Mouse (Mus musculus) hindbrain, embryonic 13.5 days (tissue): Measurements from ENCODE around the gene Tmem80. TPM values are rescaled to one million over a fixed set of nuclear protein-coding genes. Genes with fewer than 3 reads are reported as not detected.

Source experiments
- ATAC-seq: fragments of 200-750 bp; cut with Nextera tagmentation; 2 replicates; pipeline ENCODE4 v1.8.0; 2017; ENCODE audit warnings: moderate TSS enrichment; ENCODE audit not compliant: low FRiP score
- H3K27ac ChIP-seq: fragments of 300-500 bp; sonication (generic); 2 replicates; pipeline ENCODE4 v1.5.1; 2015; ENCODE audit warnings: inconsistent platforms, mild to moderate bottlenecking, moderate library complexity
- H3K27me3 ChIP-seq: fragments of 300-500 bp; sonication (generic); 2 replicates; pipeline ENCODE4 v1.6.1; 2015; ENCODE audit warnings: mild to moderate bottlenecking, inconsistent platforms
- H3K36me3 ChIP-seq: fragments of 300-500 bp; sonication (generic); 2 replicates; pipeline ENCODE4 v1.6.1; 2015; ENCODE audit warnings: mild to moderate bottlenecking, inconsistent platforms
- H3K4me1 ChIP-seq: fragments of 300-500 bp; sonication (generic); replicated peaks from 2 replicates; pipeline ENCODE4 v1.6.1; 2015; ENCODE audit warnings: inconsistent platforms
- H3K4me2 ChIP-seq: fragments of 300-500 bp; sonication (generic); 2 replicates; pipeline ENCODE4 v1.6.1; 2015; ENCODE audit warnings: inconsistent platforms, mild to moderate bottlenecking, moderate library complexity
- H3K4me3 ChIP-seq: fragments of 300-500 bp; sonication (generic); 2 replicates; pipeline ENCODE4 v1.5.1; 2015; ENCODE audit warnings: mild to moderate bottlenecking, inconsistent platforms
- H3K9ac ChIP-seq: fragments of 300-500 bp; sonication (generic); 2 replicates; pipeline ENCODE4 v1.6.1; 2015; ENCODE audit warnings: mild to moderate bottlenecking, inconsistent platforms
- H3K9me3 ChIP-seq: fragments of 300-500 bp; sonication (generic); 2 replicates; pipeline ENCODE4 v1.6.1; 2016; ENCODE audit warnings: inconsistent platforms
- WGBS: fragments of 180-500 bp; shearing (Covaris S2); methylation state at CpG from one replicate; pipeline ENCODE4 v1.1.7; 2015; 5-methylcytosine and 5-hydroxymethylcytosine counted together
- polyA plus RNA-seq: library from polyadenylated mRNA; unstranded; fragments of >200 nt; fragmentation: Nextera tagmentation; extraction: Ambion mirVana; gene quantifications from 2 replicates; pipeline ENCODE4 v1.2.1, GENCODE M21; 2015

Gene Tmem80
- polyA plus RNA-seq, 1 experiment from 2014 or later = 67.7 TPM

GRCm38 (mm10) chr7:141330706-141331105 is 3.2 kb downstream of the Tmem80 start:
- H3K36me3 ChIP-seq = peaks cover 30% of the 10 kb centered on the region
- no peak for ATAC-seq

GRCm38 (mm10) chr7:141331990-141332389 is 4.5 kb downstream of the Tmem80 start:
- Histone ChIP-seq H3K4me1 (peaks cover 13% of the 10 kb centered on the region), H3K36me3 (peaks cover 38% of the 10 kb centered on the region), H3K27ac (no peak overlapping the region), H3K4me2 (no peak overlapping the region), H3K9me3 (no peaks in the 10 kb centered on the region), H3K27me3 (no peaks in the 10 kb centered on the region), H3K4me3 (no peak overlapping the region), H3K9ac (no peak overlapping the region)
- WGBS = 85% methylated on average over 6 of the region's 6 CpGs
- no peak for ATAC-seq

More at GRCm38 (mm10) chr7:141330706-141331105, 3.2 kb downstream of the Tmem80 start:
- no peaks in the 10 kb centered on the region for H3K9me3 ChIP-seq
- no peak overlapping the region for H3K4me3 ChIP-seq
- H3K27ac ChIP-seq = no peak overlapping the region
- H3K27me3 ChIP-seq = no peaks in the 10 kb centered on the region
- peaks cover 25% of the 10 kb centered on the region for H3K4me1 ChIP-seq
- H3K4me2 ChIP-seq = no peak overlapping the region
- H3K9ac ChIP-seq = no peak overlapping the region; the same call in 1 of the 2 replicates

DNA sequence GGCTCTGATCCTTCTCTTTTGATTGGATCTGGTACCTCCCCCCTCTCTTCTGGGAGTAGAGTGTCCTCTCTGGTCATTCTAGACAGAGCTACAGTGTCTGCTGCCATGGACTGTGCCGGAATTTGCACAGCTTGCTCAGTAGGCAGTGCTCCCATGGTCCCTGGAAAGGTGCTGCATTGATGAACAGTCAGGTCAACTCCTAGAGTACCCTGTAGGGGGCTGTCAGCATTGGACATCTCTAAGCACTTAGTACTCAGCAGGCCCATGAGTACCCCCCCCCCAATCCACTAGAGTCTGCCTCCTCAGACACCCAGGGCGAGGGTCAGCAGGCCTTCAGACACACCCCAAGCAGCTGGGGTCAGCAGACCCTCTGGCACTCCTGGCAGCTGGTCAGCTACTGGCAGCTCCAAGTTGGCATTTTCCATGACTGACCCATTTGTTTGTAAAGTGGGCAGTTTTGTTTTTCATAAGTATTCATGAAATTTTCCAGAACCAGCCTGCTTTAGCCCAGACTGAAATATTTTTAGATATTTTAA is 7.6 kb downstream of the Tmem80 start:
- H3K4me1 ChIP-seq = peaks cover 10% of the 10 kb centered on the region
- H3K36me3 ChIP-seq = peaks cover 38% of the 10 kb centered on the region
- no peak overlapping the region for H3K9ac ChIP-seq
- no peak for ATAC-seq
- H3K9me3 ChIP-seq = no peaks in the 10 kb centered on the region
- no peak overlapping the region for H3K4me2 ChIP-seq
- no peak overlapping the region for H3K27ac ChIP-seq
- 74% methylated on average over 2 of the region's 2 CpGs for WGBS
- peaks cover 27% of the 10 kb centered on the region for H3K27me3 ChIP-seq
- H3K4me3 ChIP-seq = no peak overlapping the region

GRCm38 (mm10) chr7:141335682-141336081 is 8.1 kb downstream of the Tmem80 start:
- Histone ChIP-seq H3K27me3 (peaks cover 30% of the 10 kb centered on the region), H3K36me3 (peaks cover 38% of the 10 kb centered on the region), H3K4me1 (peaks cover 10% of the 10 kb centered on the region), H3K9ac (no peak overlapping the region), H3K4me3 (no peak overlapping the region), H3K9me3 (no peaks in the 10 kb centered on the region), H3K27ac (no peak overlapping the region), H3K4me2 (no peak overlapping the region)
- no peak for ATAC-seq
- whole genome bisulfite sequencing = 95% methylated on average over 4 of the region's 4 CpGs

GRCm38 (mm10) chr7:141336296-141336695 is 8.8 kb downstream of the Tmem80 start:
- 88% methylated on average over 3 of the region's 3 CpGs for WGBS
- ATAC-seq = no peak
- Histone ChIP-seq H3K4me2 (no peak overlapping the region), H3K4me3 (no peak overlapping the region), H3K4me1 (peaks cover 10% of the 10 kb centered on the region), H3K36me3 (peaks cover 38% of the 10 kb centered on the region), H3K9ac (no peak overlapping the region), H3K9me3 (no peaks in the 10 kb centered on the region), H3K27ac (no peak overlapping the region), H3K27me3 (peaks cover 30% of the 10 kb centered on the region)

DNA sequence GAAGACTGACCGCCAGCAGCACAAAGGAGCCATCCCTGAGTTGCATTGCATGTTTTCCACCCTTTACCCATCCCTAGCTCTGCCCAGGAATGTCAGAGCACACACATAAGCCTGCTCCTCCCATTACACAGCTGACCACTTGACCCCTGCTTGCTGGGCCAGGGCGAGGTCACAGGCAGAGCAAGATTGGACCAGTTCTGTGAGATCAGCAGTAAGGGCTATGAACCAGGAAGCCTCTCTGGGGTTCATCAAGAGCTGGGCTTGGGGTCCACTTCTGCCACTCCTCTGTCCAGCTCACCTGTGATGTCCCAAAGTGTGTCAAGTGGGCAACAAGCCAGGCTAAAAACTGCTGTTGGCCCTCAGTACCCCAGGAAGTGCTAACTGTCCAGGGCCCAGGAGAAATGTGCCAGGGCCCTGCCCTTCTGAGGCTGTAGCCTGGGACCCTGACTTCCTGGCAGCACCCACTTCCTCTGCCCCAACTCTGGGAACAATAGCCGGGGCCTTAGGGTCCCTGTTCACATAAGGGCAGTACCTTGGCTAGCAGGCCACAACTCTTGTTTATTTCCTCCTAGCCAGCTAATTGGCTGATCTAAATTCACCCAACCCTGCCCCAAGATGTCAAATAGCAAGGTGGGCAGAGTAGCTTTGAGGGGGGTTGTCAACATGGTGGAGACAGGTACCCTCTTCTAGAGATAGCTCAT is 10.3 kb downstream of the Tmem80 start:
- ATAC-seq = no peak
- no peak overlapping the region for H3K4me3 ChIP-seq
- 79% methylated on average over 3 of the region's 3 CpGs for WGBS
- H3K9ac ChIP-seq = no peak overlapping the region
- peaks cover 34% of the 10 kb centered on the region for H3K27me3 ChIP-seq
- no peaks in the 10 kb centered on the region for H3K9me3 ChIP-seq
- no peak overlapping the region for H3K4me2 ChIP-seq
- H3K36me3 ChIP-seq = peaks cover 30% of the 10 kb centered on the region
- no peak overlapping the region for H3K27ac ChIP-seq
- peaks cover 10% of the 10 kb centered on the region for H3K4me1 ChIP-seq

- H3K27ac ChIP-seq = no peak within 1 kb of the TSS
- H3K9me3 ChIP-seq = no peaks in the 10 kb centered on the region
- peaks cover 36% of the 10 kb centered on the region for H3K27me3 ChIP-seq
- peak within 1 kb of the TSS; percentile 21; the same call in 1 of the 2 replicates for H3K9ac ChIP-seq
- no peak within 1 kb of the TSS for H3K4me3 ChIP-seq
- H3K4me1 ChIP-seq = peaks cover 10% of the 10 kb centered on the region
- H3K4me2 ChIP-seq = peak within 1 kb of the TSS; percentile 36
- peak; percentile 63 for ATAC-seq
- WGBS = 4% methylated on average over 23 of the region's 23 CpGs
- peaks cover 23% of the 10 kb centered on the region for H3K36me3 ChIP-seq
These were observed 11.1 kb downstream of the Tmem80 start, which contains the start of gene Eps8l2 for GRCm38 (mm10) chr7:141338576-141339131. Gene Eps8l2 (plus strand): TSS chr7:141338880.

- Histone ChIP-seq H3K4me3 (no peak overlapping the region), H3K27ac (no peak overlapping the region), H3K4me1 (peaks cover 10% of the 10 kb centered on the region), H3K4me2 (peak overlapping the region; percentile 36), H3K9ac (peak overlapping the region; percentile 21; the same call in 1 of the 2 replicates), H3K27me3 (peaks cover 38% of the 10 kb centered on the region), H3K36me3 (peaks cover 17% of the 10 kb centered on the region), H3K9me3 (no peaks in the 10 kb centered on the region)
- 52% methylated on average over 20 of the region's 20 CpGs for WGBS
- no peak for ATAC-seq
These were observed 11.8 kb downstream of the Tmem80 start for GRCm38 (mm10) chr7:141339215-141339920.

DNA sequence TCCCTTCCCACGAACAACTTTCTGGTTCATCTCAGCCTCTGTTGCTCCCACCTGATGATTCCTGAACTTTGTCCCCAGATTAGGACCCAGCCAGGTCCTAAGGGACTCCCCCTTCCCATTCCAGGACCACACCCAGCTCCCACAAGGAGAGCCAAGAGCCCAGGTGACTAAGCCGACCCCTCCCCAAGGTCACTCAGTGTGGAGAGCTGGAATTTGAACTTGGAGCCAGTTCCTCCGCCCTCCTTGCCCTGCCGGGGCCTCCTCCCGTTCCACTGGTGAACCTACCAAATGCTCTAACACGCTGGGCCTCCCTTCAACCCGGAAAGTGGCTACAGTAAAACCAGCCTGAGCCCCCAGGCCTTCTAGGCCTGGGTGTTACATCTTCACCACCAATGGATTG is 12.5 kb downstream of the Tmem80 start:
- peaks cover 38% of the 10 kb centered on the region for H3K27me3 ChIP-seq
- H3K36me3 ChIP-seq = peaks cover 11% of the 10 kb centered on the region
- no peak overlapping the region for H3K4me3 ChIP-seq
- 91% methylated on average over 7 of the region's 7 CpGs for WGBS
- H3K9me3 ChIP-seq = no peaks in the 10 kb centered on the region
- peaks cover 10% of the 10 kb centered on the region for H3K4me1 ChIP-seq
- no peak for ATAC-seq
- no peak overlapping the region for H3K27ac ChIP-seq
- H3K9ac ChIP-seq = no peak overlapping the region
- H3K4me2 ChIP-seq = no peak overlapping the region

GRCm38 (mm10) chr7:141340476-141340875 is 12.9 kb downstream of the Tmem80 start:
- 89% methylated on average over 6 of the region's 6 CpGs for WGBS
- no peak for ATAC-seq

DNA sequence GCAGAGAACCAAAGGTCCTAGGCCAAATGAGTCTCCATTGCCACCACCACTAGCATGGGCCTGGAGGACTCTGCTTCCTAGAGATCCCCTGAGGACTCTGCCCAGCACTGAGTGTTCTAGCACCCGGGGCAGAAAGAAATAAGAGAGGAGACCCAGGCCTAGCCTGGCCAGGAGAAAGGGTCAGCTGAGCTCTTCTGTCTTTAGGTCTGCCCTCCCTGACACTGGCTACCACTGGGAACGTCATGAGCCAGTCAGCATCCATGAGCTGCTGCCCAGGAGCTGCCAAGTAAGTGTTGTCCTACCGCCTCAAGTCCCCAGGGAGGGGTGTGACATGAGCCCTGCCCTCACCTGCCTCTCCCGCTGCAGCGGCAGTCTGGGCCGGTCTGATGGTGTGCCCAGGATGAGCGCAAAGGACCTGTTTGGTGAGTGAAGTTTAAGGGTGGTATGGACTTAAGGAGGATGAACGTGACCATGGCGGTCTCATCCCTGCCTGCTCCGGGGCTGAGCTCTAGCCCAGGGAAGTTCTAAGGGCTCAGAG is 14.2 kb downstream of the Tmem80 start:
- Histone ChIP-seq H3K4me1 (peaks cover 10% of the 10 kb centered on the region), H3K27me3 (peaks cover 38% of the 10 kb centered on the region), H3K9me3 (no peaks in the 10 kb centered on the region), H3K27ac (no peak overlapping the region), H3K36me3 (no peaks in the 10 kb centered on the region), H3K9ac (no peak overlapping the region), H3K4me3 (no peak overlapping the region), H3K4me2 (no peak overlapping the region)
- WGBS = 83% methylated on average over 10 of the region's 10 CpGs
- ATAC-seq = no peak

More at GRCm38 (mm10) chr7:141340476-141340875, 12.9 kb downstream of the Tmem80 start:
- Histone ChIP-seq H3K9ac (no peak overlapping the region), H3K4me3 (no peak overlapping the region), H3K4me1 (peaks cover 10% of the 10 kb centered on the region), H3K36me3 (peaks cover 10% of the 10 kb centered on the region), H3K27me3 (peaks cover 38% of the 10 kb centered on the region), H3K27ac (no peak overlapping the region), H3K9me3 (no peaks in the 10 kb centered on the region), H3K4me2 (no peak overlapping the region)

DNA sequence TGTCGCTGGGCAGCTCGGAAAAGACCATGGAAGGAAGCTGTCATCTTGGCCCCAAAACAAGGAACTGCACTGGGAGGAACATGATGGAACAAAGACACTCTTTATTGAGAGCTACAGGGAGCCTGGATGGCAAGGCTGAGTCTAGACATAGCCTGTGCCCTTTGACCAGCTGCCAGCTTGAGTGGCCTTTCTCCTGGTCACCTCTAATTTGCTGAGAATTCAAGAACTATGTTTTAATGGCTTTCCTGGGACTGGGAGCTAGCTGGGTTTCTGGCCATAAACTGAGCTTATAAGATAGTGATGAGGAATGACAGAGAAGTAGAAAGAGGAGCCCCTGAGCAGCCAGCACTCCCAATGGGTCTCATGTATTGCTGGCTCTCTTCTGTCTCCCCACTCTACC is 15.7 kb downstream of the Tmem80 start:
- 49% methylated on average over 2 of the region's 2 CpGs for WGBS
- no peak for ATAC-seq
- Histone ChIP-seq H3K4me2 (no peak overlapping the region), H3K9me3 (no peaks in the 10 kb centered on the region), H3K4me3 (no peak overlapping the region), H3K27ac (no peak overlapping the region), H3K36me3 (no peaks in the 10 kb centered on the region), H3K4me1 (peaks cover 9% of the 10 kb centered on the region), H3K9ac (no peak overlapping the region), H3K27me3 (peaks cover 29% of the 10 kb centered on the region)
